Mouse (Mus musculus): ENCODE measurements around the gene B3galt4. TPM values are rescaled to one million over a fixed set of nuclear protein-coding genes. Genes with fewer than 3 reads are reported as not detected.

Gene B3galt4
- polyA plus RNA-seq (2017; shearing (Covaris generic)): 8.6 TPM

GRCm38 (mm10) chr17:33951021-33951946, at the start of gene B3galt4:
Gene B3galt4, minus strand, starts transcription at chr17:33951488.

GRCm38 (mm10) chr17:34000150-34000537, 48.9 kb upstream of the B3galt4 start, which contains the start of gene H2-K1:
Gene H2-K1, minus strand, starts transcription at chr17:34000347.

DNA sequence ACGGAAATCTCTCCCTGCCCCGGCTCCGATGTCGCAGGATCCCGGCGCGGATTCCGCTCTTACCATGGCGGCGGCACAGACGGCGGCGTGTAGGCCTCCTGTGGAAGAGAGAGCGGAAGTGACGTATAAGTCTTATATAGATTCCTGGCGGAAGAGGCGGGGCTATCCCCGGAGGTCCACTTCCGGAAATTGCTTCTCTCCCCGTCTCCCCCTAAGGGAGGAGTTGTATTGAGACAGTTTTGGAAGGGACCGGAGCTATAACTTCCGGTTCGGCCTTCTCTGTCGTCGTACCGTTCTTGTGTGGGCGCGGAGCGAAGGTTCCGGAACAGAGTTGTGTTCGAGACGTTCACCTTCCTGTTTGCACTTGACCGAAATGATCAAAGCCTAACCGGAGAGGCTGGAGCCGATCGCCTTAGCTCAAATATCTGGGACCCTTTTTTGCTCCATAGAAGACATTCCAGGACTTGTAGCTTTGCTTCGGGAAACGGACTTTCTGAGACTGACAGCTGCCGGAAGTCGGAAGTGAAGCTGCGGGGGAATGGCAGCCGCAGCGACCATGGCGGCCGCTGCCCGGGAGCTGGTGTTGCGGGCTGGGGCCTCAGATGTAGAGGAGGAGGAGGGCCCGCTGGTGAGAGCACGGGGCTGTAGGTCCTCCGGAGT, 4.4 kb upstream of the B3galt4 start, which contains the start of the genes Vps52 and Rps18:
Gene Vps52 (plus strand): TSS at position 258 of the 660 bp plus-strand sequence.
Gene Rps18 (minus strand): TSS at position 447 of the 660 bp plus-strand sequence.

GRCm38 (mm10) chr17:33940206-33940805, 11.0 kb downstream of the B3galt4 start, which contains the start of the genes Pfdn6 and Wdr46:
Gene Pfdn6, minus strand, starts transcription at chr17:33940343.
Gene Wdr46, plus strand, starts transcription at chr17:33940660.

DNA sequence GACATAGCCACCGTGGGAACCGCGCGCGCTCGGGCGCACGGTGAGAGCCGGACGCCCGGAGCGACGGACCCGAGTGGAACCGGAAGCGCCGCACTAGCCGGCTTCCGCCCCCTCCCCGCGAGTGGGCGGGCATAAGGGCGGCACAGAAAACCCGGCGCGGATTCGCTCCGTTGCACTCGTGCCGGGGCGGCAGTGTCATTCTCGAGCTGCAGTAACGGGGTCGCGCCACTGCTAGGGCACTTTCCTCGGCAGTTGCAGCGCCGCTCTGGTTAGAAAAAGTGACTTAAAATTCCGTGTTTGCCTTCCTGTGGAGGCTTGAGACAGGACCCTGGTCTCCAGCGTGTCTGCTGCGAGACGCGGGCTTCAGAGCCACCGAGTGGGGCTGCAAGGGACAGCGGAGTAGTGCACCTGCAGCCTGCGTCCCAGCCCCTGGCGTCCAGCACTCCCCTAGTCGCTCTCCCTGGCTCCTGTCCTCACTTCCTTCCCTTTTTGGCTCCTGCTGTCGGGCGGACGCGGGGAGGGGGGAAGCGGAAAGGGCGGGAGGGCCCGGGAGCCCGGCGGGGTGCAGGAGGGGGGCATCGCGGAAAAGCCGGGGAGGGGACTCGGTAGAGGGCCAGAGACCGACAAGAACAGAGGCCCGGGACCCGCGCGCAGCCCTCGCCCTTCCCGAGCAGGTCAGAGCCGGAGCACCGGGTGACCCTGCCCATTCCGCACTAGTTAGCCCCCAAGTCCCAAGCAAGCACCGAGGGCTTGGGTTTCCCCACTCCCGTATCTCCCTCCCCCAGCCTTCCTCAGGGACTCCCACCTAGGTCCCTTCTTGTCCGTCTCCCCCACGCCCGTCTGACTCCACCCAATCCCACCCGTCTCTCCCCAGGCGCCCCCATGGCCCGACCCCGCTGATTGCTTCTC, 21.7 kb downstream of the B3galt4 start, which contains the start of gene Rgl2:
Gene Rgl2 (plus strand): TSS at position 173 of the 909 bp plus-strand sequence.

GRCm38 (mm10) chr17:33915671-33916250, 35.5 kb downstream of the B3galt4 start, which contains the start of the genes Tapbp and Zbtb22:
Gene Tapbp, plus strand, starts transcription at chr17:33915899.
Gene Zbtb22, plus strand, starts transcription at chr17:33915904.

DNA sequence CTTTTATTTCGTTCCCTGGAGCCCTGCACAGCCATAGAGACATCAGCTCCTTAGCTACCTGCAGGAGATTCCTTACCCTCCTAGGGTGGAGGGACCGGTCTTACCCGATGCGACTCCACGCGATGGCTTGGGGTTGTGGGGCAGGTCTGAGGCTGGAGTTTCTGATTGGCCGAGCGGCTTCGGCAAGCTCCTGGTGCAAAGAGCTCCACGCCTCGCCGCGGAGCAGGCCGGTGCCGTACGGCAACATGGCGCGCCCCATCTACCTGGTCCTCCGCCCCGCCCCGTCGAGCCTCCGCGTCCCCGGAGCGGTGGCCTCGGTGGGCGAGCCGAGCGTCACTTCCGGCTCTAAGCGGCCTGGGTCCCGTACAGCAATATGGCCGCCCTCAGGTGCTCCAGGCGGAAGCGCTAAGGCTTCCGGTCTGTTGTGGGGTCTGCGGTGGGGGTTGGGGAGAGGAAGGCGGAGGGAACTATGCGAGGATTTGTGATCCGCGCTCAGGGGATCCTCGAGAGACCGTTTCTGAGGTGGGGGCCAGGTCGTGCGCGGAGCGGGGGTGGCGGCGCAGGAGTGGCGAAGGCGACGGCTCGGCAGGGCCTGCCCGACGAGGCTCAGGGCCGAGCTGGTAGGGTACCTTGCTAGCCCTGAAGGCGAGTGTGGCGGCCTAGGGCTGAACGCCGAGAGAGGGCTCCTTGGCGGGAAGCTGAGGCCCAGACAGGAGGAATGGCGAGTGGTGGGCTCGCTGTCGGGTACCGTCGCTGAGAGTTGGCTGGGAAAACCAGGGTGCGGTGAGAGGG, 42.0 kb downstream of the B3galt4 start, which contains the start of gene Daxx:
Gene Daxx (plus strand): TSS at position 338 of the 792 bp plus-strand sequence.

DNA sequence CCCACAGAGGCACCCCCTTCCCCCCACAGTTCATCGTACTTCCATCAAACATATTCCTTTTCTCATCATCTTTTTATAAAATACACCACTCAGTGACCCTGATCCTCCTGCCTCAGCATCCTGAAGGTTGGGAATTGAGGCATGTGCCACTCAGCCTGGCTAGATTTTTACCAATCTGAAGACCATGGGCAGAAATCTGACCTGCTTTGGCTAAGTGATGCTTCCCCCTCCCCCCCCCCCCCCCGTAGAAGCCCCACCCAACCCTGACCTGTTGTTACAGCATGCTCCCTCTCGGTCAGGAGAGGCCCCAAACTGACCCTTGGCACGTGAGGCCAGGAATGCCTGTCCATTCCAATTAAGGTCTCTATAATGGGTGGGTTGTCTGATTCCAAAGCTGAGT, 46.5 kb downstream of the B3galt4 start, which contains the start of gene Platr17:
Gene Platr17 (plus strand): TSS at position 301 of the 400 bp plus-strand sequence.

Other genes with a start within 250 kb of the B3galt4 start
- 96.9 TPM for gene March2, start 232.8 kb downstream of the B3galt4 start, polyA plus RNA-seq (2017; shearing (Covaris generic))
- 316 TPM for gene Rab11b, start 191.0 kb downstream of the B3galt4 start, polyA plus RNA-seq (2017; shearing (Covaris generic))
- gene Angptl4, start 169.7 kb downstream of the B3galt4 start, polyA plus RNA-seq (2017; shearing (Covaris generic)): 1.1 TPM
- gene Kank3, start 141.0 kb downstream of the B3galt4 start, polyA plus RNA-seq (2017; shearing (Covaris generic)): 4.4 TPM
- gene Rps28, start 126.9 kb downstream of the B3galt4 start, polyA plus RNA-seq (2017; shearing (Covaris generic)): 951 TPM
- gene Ndufa7, start 126.9 kb downstream of the B3galt4 start, polyA plus RNA-seq (2017; shearing (Covaris generic)): 204 TPM
- 15.4 TPM for gene Cd320, start 108.4 kb downstream of the B3galt4 start, polyA plus RNA-seq (2017; shearing (Covaris generic))
- not detected for gene Gm7029, start 77.7 kb downstream of the B3galt4 start, polyA plus RNA-seq (2017; shearing (Covaris generic))
- not detected for gene Kifc1, start 60.8 kb downstream of the B3galt4 start, polyA plus RNA-seq (2017; shearing (Covaris generic))
- 1.1 TPM for gene Platr17, start 46.4 kb downstream of the B3galt4 start, polyA plus RNA-seq (2017; shearing (Covaris generic))
- 50.2 TPM for gene Daxx, start 42.1 kb downstream of the B3galt4 start, polyA plus RNA-seq (2017; shearing (Covaris generic))
- 361 TPM for gene Tapbp, start 35.6 kb downstream of the B3galt4 start, polyA plus RNA-seq (2017; shearing (Covaris generic))
- gene Zbtb22, start 35.6 kb downstream of the B3galt4 start, polyA plus RNA-seq (2017; shearing (Covaris generic)): 17.3 TPM
- gene Rgl2, start 21.9 kb downstream of the B3galt4 start, polyA plus RNA-seq (2017; shearing (Covaris generic)): 79.3 TPM
- 83.9 TPM for gene Pfdn6, start 11.1 kb downstream of the B3galt4 start, polyA plus RNA-seq (2017; shearing (Covaris generic))
- 39.0 TPM for gene Wdr46, start 10.8 kb downstream of the B3galt4 start, polyA plus RNA-seq (2017; shearing (Covaris generic))
- gene Vps52, start 4.3 kb upstream of the B3galt4 start, polyA plus RNA-seq (2017; shearing (Covaris generic)): 38.1 TPM
- 2,394 TPM for gene Rps18, start 4.5 kb upstream of the B3galt4 start, polyA plus RNA-seq (2017; shearing (Covaris generic))
- 13,530 TPM for gene H2-K1, start 48.9 kb upstream of the B3galt4 start, polyA plus RNA-seq (2017; shearing (Covaris generic))
- 26.1 TPM for gene Ring1, start 73.2 kb upstream of the B3galt4 start, polyA plus RNA-seq (2017; shearing (Covaris generic))
- gene H2-Ke6, start 76.6 kb upstream of the B3galt4 start, polyA plus RNA-seq (2017; shearing (Covaris generic)): 225 TPM
- gene Slc39a7, start 80.2 kb upstream of the B3galt4 start, polyA plus RNA-seq (2017; shearing (Covaris generic)): 137 TPM
- 78.8 TPM for gene Rxrb, start 80.3 kb upstream of the B3galt4 start, polyA plus RNA-seq (2017; shearing (Covaris generic))
- 0.27 TPM for gene Col11a2, start 87.9 kb upstream of the B3galt4 start, polyA plus RNA-seq (2017; shearing (Covaris generic))
- 1.2 TPM for gene H2-Oa, start 140.9 kb upstream of the B3galt4 start, polyA plus RNA-seq (2017; shearing (Covaris generic))
- gene H2-DMa, start 168.1 kb upstream of the B3galt4 start, polyA plus RNA-seq (2017; shearing (Covaris generic)): 12.1 TPM
- 260 TPM for gene Brd2, start 171.1 kb upstream of the B3galt4 start, polyA plus RNA-seq (2017; shearing (Covaris generic))
- 0.28 TPM for gene H2-DMb2, start 191.8 kb upstream of the B3galt4 start, polyA plus RNA-seq (2017; shearing (Covaris generic))
- gene H2-DMb1, start 201.6 kb upstream of the B3galt4 start, polyA plus RNA-seq (2017; shearing (Covaris generic)): 1.0 TPM
- 207 TPM for gene Tap1, start 236.1 kb upstream of the B3galt4 start, polyA plus RNA-seq (2017; shearing (Covaris generic))
- gene Psmb9, start 236.3 kb upstream of the B3galt4 start, polyA plus RNA-seq (2017; shearing (Covaris generic)): 283 TPM
- gene Psmb8, start 246.2 kb upstream of the B3galt4 start, polyA plus RNA-seq (2017; shearing (Covaris generic)): 746 TPM